Mouse (Mus musculus): Measurements from ENCODE around the gene Fam129a.

The Fam129a gene

GRCm38 (mm10) chr1:151754881-151755659, 184.1 kb downstream of the Fam129a start, which contains the start of gene Edem3:
TSS of gene Edem3 (plus strand) at chr1:151755371.
- peak; percentile 99 for DNase-seq

GRCm38 (mm10) chr1:151755660-151756424, 184.9 kb downstream of the Fam129a start:
- no peak for DNase-seq

GRCm38 (mm10) chr1:151756425-151756728, 185.4 kb downstream of the Fam129a start:
- DNase-seq, result no peak

GRCm38 (mm10) chr1:151758301-151758700, 187.3 kb downstream of the Fam129a start:
- DNase-seq, result no peak

- DNase-seq, result no peak
Observed at GRCm38 (mm10) chr1:151758991-151759390, 188.0 kb downstream of the Fam129a start.

GRCm38 (mm10) chr1:151764236-151764635, 193.2 kb downstream of the Fam129a start:
- DNase-seq, result no peak

GRCm38 (mm10) chr1:151766166-151766565, 195.2 kb downstream of the Fam129a start:
- DNase-seq, result no peak

GRCm38 (mm10) chr1:151766976-151767654, 196.1 kb downstream of the Fam129a start:
- DNase-seq, result no peak

GRCm38 (mm10) chr1:151769200-151769913, 198.4 kb downstream of the Fam129a start:
- peak; percentile 6 for DNase-seq

Measured in embryo, embryonic 11 days (tissue).